Mouse (Mus musculus) cerebellum, postnatal 10 days (tissue): ENCODE measurements around the gene BC030870.

Experiments used
- DNase-seq, 2 experiments: peaks; one replicate each; pipeline ENCODE4 v3.0.0; 2021; ENCODE audit warnings: mixed read lengths in 2 of 2

BC030870 gene

DNA sequence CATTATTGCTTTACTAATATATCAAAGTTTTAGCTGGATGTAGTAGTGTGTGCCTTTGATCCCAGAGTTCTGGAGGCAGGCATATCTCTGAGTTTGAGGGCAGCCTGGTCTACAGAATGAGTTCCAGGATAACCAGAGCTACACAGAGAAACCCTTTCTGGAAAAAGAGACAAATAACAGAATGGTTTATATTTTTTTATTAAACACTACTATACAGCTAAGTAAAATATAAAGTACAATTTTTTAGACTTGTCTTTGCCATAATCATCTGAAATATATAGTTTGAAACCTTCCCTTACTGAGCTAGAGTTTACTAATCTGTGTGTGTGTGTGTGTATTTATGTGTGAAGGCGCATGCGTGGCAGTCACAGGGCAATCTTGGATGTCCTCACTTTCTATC, 54.6 kb downstream of the BC030870 start, which contains the start of gene Gm10663:
TSS of gene Gm10663 (plus strand) at position 301 of the 400 bp plus-strand sequence.
- no peak for DNase-seq

DNA sequence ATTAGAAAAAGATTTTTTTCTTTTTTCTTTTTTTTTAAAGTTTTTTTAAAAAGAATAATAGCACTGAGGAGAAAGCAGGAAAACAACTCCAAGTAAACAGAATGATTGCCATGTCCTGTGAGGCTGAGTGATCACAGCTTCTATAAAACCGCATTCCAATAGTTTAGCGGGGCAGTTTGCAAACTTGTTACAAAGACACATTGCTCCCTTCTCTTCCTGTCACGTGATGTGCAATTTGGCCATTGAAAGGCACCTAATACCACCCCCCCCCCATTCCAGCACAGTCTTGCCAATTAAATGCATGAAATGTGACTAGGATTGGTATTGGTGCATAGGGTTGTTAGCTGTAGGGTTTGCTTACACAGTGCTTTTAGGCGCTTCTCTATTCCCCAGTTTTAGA, 58.4 kb downstream of the BC030870 start:
- no peak for DNase-seq

DNA sequence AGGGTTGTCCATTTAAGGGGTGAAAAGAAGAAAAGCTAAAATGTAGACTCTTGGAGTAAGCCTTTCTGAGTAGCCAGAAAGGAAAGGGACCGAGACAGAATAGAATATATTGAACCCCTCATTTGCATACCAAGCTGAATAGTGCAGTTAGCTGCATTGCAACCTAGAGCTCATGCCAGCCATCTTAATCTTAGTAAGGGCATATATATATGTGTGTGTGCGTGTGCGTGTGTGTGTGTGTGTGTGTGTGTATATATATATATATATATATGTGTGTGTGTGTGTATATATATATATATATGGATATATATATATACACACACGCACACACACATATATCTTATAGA, 60.9 kb downstream of the BC030870 start:
- no peak for DNase-seq

DNA sequence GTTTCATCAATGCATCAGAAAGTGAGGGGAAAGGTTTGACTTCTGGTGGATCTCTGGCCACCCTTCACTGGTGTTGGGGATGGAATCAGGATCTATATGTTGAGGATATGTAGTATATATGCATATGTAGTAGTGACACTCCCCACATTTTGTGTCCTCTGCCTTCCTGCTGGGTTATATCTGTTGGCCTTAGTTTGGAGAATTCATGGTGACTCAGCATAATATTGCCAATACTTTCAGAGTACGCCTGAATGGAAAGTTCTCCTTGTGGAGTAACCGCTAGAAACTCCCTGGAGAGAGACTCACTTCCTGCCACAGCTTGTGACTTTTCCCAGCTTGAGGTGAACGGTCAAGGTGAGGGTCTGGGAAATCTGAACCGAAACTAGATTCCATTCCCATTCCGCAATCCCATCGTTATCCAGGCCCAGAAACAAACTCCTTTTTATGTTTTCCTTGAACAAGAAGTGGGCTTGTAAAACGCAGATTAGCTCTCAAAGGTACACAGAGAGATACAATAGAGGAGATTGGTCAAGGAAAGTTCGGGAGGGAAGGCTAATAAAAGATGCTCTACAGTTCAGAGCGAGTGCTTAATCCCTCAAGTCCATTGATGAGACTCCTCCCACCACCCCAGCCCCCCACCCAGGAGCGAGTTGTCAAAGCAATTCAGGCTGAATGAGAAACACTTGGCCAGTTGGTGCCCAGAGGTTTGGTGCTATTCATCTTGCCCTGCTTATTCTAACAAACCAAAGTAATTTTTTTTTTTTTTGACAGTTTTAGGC, 61.5 kb downstream of the BC030870 start:
- no peak for DNase-seq

DNA sequence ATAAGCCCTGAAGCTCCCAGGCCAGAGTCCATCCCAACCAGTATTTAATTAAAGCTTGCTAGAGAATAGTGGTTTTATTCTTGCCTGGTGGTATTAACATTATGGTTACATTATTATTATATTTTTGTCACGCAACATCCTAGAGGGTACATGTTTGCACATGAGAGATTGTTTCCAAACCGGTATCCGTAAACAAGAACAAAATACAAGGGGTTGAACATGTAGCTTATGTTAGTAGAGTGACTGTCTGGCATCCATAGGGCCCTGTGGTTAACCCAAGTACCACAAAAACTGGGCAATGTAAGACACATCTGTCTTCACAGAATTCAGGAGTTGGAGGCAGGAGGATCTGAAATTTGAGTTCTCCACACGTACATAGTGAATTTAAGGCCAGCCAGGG, 62.3 kb downstream of the BC030870 start:
- no peak for DNase-seq

DNA sequence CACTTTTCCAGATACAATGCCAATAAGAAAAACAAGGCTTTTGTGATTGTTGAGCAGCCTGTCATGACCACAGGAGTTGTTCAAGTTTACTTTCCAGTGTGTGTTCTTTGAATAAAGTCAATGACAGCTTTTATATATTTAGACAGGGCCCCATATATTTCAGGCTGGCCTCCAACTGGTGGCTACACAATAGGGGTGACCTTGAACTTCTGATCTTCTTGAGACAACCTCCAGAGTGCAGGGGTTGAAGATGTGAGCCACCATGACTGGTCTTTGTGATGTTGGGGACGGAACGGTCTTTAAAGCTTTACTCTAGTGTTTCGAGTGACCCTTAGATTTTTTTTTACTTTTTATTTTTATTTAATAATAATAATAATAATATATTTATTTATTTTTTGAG, 63.7 kb downstream of the BC030870 start:
- no peak for DNase-seq

DNA sequence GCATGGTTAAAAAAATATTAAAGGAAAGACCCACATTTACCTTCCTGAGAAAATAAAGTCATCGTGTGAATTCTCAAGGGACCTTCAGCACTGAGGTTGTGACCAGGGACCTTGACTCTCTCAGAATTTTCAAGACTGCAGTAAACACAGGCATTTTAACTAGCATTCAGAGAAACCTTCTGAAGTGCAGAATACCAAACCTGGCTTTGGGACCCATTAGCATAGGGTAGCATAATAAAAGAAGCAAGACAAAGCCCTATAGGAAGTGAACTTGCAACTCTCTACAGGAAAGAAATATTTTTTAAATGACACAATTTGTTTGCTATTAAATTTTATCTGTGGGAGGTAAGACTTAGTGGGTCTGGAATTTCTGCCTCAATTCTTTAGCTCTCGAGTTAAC, 65.3 kb downstream of the BC030870 start:
- DNase-seq: no peak

DNA sequence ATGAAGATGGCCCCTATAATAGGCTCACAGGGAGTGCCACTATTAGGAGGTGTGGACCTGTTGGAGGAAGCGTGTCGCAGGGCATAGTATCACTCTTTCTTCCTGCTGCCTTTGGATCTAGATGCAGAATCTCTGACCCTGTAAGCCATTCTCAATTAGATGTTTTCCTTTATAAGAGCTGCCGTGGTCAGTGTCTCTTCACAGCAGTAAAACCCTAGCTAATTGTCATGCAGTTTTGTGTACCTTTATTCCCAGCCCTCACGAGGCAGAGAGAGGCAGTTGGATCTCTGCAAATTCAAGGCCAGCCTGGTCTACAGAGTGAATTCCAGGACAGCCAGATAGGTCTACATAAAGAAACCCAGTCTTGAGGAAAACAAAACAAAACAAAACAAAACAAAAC, 67.2 kb downstream of the BC030870 start:
- no peak for DNase-seq

DNA sequence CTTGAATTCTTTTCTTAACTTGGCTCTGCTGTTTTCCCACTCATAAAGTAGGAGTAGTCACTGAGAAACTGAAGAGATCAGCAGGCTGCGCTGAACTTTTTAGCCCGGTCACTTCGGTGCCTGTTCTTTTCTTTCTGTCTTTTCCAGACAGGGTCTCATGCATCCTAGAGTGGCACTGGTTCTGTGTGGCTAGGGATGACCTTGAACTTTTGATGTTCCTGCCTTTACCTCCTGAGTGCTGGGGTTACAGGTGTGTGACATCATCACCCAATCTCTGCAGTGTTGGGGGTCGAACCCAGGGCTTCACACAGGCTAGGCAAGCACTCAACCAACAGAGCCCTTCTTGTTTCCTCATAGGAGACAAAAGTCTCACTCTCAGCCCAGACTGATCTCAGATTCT, 72.6 kb downstream of the BC030870 start:
- no peak for DNase-seq

DNA sequence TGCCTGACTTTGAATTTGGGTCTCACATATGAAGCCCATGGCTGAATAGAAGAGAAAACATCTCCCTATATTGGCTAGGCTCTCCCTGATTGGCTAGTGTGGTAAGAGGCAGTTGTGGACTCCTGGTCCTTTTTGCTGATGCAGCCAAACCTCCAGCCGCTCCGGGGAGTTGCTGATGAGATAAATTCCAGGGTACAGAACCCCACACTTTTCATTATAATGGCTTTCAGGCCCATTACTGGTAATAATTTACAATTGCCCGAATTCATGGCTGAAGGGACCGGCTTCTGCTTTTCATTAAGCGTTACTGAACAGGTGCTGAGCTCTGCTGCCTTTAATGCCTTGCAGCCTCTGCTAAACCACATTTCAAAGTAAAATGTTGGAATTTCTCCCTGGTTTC, 75.4 kb downstream of the BC030870 start:
- no peak for DNase-seq

DNA sequence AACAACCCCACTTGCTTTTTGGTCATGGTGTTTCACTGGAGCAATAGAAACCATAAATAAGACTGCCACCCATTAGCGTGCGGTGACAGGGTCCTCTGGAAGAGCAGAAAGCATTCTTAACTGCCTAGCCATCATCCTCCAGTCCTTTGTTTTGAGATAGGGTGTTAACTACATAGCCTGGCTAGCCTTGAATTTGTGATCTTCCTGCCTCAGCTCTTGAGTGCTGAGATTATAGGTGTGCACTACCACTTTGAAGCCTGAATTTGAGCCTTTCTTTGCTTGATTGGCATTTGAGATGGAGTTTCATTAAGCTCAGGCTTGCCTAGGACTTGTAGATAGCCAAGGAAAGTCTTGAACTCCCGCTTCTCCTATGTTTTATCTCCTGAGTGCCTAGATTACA, 75.8 kb downstream of the BC030870 start:
- no peak for DNase-seq

DNA sequence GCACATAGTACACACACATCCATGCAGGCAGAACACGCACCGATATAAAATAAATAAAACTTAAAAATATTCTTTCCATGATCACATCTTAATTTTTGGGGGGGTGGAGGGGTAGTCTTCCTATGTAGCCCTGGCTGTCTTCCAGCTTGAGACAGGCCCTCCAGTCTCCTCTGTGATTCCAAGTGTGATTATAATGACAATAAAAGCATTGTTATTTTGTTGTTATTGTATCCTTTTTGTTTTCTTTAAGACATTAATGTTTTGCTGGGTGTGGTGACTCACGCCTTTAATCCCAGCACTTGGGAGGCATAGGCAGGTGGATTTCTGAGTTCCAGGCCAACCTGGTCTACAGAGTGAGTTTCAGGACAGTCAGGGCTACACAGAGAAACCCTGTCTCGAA, 81.6 kb downstream of the BC030870 start:
- no peak for DNase-seq

DNA sequence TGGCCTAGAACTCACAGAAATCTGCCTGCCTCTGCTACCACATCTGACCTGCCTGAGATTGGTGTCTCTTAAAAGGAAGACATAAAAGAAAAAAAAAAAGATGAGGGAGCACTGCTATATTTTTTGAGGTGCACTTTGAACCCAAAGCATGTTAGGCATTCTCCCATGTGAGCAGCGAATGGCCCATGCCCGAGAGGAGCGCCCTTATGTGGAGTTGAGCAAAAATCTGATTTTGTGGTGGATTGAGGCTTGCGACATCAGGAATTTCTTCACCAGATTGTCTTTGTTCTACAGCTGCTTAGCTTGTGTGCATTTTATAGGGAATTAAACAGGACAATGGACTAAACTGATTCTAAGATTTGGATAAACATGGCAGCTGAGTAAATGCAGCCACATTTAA, 82.2 kb downstream of the BC030870 start:
- no peak for DNase-seq

DNA sequence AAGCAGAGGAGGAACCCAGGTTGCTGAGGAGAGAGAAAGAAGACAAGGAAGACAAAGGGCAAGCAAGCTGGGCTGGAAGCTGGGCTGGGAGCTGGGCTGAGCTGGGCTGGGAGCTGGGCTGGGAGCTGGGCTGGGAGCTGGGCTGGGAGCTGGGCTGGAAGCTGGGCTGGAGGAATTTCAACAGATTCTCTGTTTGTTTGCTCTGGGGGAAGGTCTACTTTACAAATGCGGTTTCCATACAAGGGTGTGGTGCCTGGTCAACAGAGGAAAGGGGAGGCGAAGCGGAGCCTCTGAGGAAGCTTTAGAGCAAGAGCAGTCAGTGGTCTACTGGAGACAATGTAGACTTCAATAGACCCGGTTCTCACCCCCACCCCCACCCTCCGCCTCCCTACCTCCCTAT, 82.8 kb downstream of the BC030870 start:
- no peak for DNase-seq

DNA sequence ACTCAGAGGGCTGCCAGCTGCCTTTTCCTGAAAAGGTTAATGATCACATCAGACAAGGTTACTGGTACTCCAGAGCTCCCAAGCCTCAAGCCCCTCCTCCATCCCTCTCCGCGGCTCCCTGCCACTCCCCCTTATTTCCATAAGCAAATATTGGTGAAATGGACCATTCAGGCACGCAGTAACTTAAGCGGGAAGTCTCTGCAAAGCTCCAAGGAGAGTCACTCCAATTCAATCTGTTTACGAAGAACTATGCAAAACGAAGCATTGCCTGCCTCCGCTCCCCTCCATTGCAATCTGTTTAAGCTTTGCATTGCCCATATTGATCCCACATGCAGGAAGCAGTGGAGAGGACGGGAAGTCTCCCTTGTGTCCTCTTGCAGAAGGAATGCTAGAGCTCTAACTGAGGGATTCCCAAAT, 92.2 kb downstream of the BC030870 start, which contains the start of gene Apela:
TSS of gene Apela (minus strand) at position 220 of the 417 bp plus-strand sequence.
- DNase-seq: peak; percentile 25 to 27
